Mouse (Mus musculus): ENCODE results near the gene Pnkd. TPM values are rescaled to one million over a fixed set of nuclear protein-coding genes. Genes with fewer than 3 reads are reported as not detected.
"Not testable (repeated sequence)": the region's sequence is repeated elsewhere in the genome, so short reads cannot be mapped to it uniquely, and the experiment has no call there.

Gene Pnkd
- polyA plus RNA-seq, 1 experiment from 2014 or later = 225 TPM

DNA sequence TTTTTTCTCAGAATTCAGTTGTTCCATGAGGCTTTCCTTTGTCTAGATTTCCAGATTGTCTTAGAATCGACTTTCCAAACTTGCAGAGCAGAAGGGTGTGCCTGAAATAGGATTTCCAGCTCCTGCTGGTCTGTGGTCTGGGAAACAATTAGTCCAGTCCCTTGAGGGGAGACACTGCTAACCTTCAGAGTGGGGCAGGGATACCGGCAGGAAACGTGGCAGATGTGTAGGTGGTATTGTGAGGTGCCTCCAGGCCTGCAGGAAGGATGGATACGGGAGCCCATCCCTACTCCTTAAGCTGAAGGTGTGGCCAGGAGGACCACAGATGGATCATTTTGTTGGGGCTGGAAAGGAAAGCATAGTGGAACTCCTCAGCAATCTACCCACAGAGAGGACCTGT is 50.3 kb downstream of the Pnkd start:
- Histone ChIP-seq H3K4me1 (ENCODE audit: control insufficient read depth, insufficient read depth, low read length) (peaks cover 29% of the 10 kb centered on the region), H3K27ac (ENCODE audit: low read depth, low read length) (no peak overlapping the region), H3K4me3 (ENCODE audit: low read depth, low read length) (no peak overlapping the region), H3K9me3 (replicated peaks; ENCODE audit: control insufficient read depth, low read length) (no peaks in the 10 kb centered on the region), H3K36me3 (ENCODE audit: control insufficient read depth, insufficient read depth, low read length) (no peaks in the 10 kb centered on the region), H3K27me3 (ENCODE audit: control insufficient read depth, insufficient read depth, low read length) (no peaks in the 10 kb centered on the region), H3K4me2 (no peak overlapping the region), H3K9ac (ENCODE audit: low read depth, low read length) (no peak overlapping the region)
- no peak for ATAC-seq (replicated peaks; ENCODE audit: insufficient number of reproducible peaks, low FRiP score, low TSS enrichment)
- WGBS (ENCODE audit: insufficient replicate concordance) = 58% methylated on average over 4 of the region's 4 CpGs

DNA sequence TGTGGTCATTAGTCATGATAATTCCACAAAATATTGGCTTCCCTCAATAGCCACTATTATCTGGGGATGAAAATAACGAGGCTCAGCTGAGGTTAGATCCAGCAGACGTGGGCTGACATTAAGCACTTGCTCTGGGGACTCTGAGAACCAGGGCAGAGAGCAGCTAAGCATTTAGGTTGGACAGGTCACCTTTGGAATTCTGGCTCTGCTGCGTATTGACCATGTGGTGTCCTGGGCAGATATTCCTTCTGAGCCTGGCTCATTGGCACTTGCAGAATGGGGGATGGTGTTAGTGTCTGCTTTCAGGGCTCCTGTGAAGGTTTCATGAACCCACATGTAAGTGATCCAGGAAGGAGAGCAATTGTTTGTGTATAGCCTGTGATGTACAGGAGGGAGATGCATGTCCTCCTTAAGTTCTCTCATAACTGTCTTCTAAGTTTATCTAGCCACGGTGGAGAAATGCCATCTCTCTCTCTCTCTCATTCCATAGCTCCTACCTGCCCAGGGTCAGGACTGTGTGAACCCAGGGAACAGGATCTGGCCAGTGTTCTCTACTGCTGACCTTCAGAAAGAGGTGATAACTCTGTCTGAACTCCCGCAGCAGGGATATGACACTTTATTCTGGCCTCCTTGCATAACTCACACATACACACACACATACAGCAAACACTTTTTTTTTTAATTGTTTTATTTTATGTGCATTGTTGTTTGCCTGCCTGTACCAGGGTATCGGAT is 50.9 kb downstream of the Pnkd start:
- Histone ChIP-seq H3K9me3 (replicated peaks; ENCODE audit: control insufficient read depth, low read length) (no peaks in the 10 kb centered on the region), H3K4me2 (no peak overlapping the region), H3K4me3 (ENCODE audit: low read depth, low read length) (no peak overlapping the region), H3K27ac (ENCODE audit: low read depth, low read length) (no peak overlapping the region), H3K4me1 (ENCODE audit: control insufficient read depth, insufficient read depth, low read length) (peaks cover 27% of the 10 kb centered on the region), H3K27me3 (ENCODE audit: control insufficient read depth, insufficient read depth, low read length) (no peaks in the 10 kb centered on the region), H3K36me3 (ENCODE audit: control insufficient read depth, insufficient read depth, low read length) (no peaks in the 10 kb centered on the region), H3K9ac (ENCODE audit: low read depth, low read length) (no peak overlapping the region)
- ATAC-seq (replicated peaks; ENCODE audit: insufficient number of reproducible peaks, low FRiP score, low TSS enrichment) = no peak
- 68% methylated on average over 6 of the region's 6 CpGs for WGBS (ENCODE audit: insufficient replicate concordance)

DNA sequence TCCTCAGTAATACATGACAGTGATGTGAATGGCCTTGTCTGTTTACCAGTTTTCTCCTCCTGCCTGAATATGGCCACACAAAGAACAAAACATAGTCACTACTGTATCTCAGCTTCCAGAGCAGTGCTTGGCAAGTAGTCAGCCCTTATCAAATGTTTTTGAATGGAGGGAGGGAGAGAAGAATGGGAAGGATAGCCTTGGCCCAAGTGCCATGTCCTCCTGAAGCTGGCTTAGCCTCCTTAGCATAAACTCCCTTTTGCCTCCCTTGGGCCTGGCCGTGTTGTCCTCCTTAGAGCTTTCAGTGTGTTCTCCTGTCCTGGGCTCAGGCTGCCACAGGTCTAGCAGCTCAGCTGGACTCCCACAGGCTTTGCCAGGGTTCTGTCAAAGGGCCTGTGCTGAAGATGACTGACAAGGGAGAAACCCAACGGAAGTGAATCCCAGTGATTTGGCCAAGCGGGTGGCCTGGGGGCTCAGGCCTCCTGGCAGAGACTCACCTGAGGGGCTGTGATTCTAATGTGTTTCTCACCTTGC is 52.6 kb downstream of the Pnkd start:
- H3K4me1 ChIP-seq (ENCODE audit: control insufficient read depth, insufficient read depth, low read length) = peaks cover 15% of the 10 kb centered on the region
- 64% methylated on average over 3 of the region's 3 CpGs for WGBS (ENCODE audit: insufficient replicate concordance)
- no peaks in the 10 kb centered on the region for H3K9me3 ChIP-seq (replicated peaks; ENCODE audit: control insufficient read depth, low read length)
- H3K36me3 ChIP-seq (ENCODE audit: control insufficient read depth, insufficient read depth, low read length) = no peaks in the 10 kb centered on the region
- H3K27ac ChIP-seq (ENCODE audit: low read depth, low read length) = no peak overlapping the region
- no peak for ATAC-seq (replicated peaks; ENCODE audit: insufficient number of reproducible peaks, low FRiP score, low TSS enrichment)
- no peak overlapping the region for H3K4me2 ChIP-seq
- H3K27me3 ChIP-seq (ENCODE audit: control insufficient read depth, insufficient read depth, low read length) = no peaks in the 10 kb centered on the region
- no peak overlapping the region for H3K9ac ChIP-seq (ENCODE audit: low read depth, low read length)
- no peak overlapping the region for H3K4me3 ChIP-seq (ENCODE audit: low read depth, low read length)

DNA sequence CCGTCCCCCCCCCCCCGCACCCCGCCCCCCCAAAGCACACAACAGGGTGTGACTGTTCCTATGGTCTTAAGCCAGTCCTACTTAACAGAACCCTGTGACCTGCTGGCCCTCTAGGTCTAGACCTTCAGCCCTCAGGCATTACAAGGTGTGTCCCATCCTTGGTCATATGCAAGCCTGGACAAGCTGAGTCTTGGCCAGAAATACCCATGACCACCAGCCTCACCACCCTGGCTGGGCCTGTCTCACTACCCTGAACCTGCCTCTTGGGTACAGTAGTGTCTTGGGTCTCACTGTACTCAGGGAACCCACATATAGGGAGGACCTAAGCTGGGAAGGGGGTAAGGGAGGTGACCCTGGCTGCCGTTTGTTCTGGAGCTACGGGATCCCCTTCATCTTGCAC is 53.3 kb downstream of the Pnkd start:
- Histone ChIP-seq H3K27me3 (ENCODE audit: control insufficient read depth, insufficient read depth, low read length) (no peaks in the 10 kb centered on the region), H3K9me3 (replicated peaks; ENCODE audit: control insufficient read depth, low read length) (no peaks in the 10 kb centered on the region), H3K9ac (ENCODE audit: low read depth, low read length) (no peak overlapping the region), H3K36me3 (ENCODE audit: control insufficient read depth, insufficient read depth, low read length) (no peaks in the 10 kb centered on the region), H3K27ac (ENCODE audit: low read depth, low read length) (no peak overlapping the region), H3K4me1 (ENCODE audit: control insufficient read depth, insufficient read depth, low read length) (peaks cover 13% of the 10 kb centered on the region), H3K4me3 (ENCODE audit: low read depth, low read length) (no peak overlapping the region), H3K4me2 (no peak overlapping the region)
- ATAC-seq (replicated peaks; ENCODE audit: insufficient number of reproducible peaks, low FRiP score, low TSS enrichment) = no peak
- 83% methylated on average over 5 of the region's 5 CpGs for WGBS (ENCODE audit: insufficient replicate concordance)

DNA sequence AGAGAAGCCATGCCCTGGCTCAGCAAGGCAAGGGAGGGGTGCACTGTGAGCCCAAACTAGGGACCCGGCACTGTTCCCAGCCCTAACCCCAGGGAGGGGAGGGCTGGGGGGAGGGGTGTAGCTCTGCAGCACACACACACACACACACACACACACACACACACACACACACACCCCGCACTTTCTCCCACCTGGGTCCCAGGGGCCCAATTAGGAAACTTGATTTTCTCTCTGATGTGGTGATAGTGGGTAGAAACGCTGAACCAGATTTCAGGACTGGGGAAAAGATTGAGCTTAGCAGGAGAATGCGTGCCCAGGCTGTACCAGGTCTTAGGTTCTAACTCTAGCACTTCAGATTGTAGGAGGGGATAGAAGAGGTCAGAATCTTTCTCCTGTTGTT is 53.9 kb downstream of the Pnkd start:
- WGBS (ENCODE audit: insufficient replicate concordance) = 81% methylated on average over 4 of the region's 4 CpGs
- H3K27ac ChIP-seq (ENCODE audit: low read depth, low read length) = no peak overlapping the region
- no peaks in the 10 kb centered on the region for H3K36me3 ChIP-seq (ENCODE audit: control insufficient read depth, insufficient read depth, low read length)
- H3K9ac ChIP-seq (ENCODE audit: low read depth, low read length) = no peak overlapping the region
- no peaks in the 10 kb centered on the region for H3K9me3 ChIP-seq (replicated peaks; ENCODE audit: control insufficient read depth, low read length)
- H3K4me3 ChIP-seq (ENCODE audit: low read depth, low read length) = no peak overlapping the region
- ATAC-seq (replicated peaks; ENCODE audit: insufficient number of reproducible peaks, low FRiP score, low TSS enrichment) = no peak
- peaks cover 7% of the 10 kb centered on the region for H3K4me1 ChIP-seq (ENCODE audit: control insufficient read depth, insufficient read depth, low read length)
- no peaks in the 10 kb centered on the region for H3K27me3 ChIP-seq (ENCODE audit: control insufficient read depth, insufficient read depth, low read length)
- no peak overlapping the region for H3K4me2 ChIP-seq

DNA sequence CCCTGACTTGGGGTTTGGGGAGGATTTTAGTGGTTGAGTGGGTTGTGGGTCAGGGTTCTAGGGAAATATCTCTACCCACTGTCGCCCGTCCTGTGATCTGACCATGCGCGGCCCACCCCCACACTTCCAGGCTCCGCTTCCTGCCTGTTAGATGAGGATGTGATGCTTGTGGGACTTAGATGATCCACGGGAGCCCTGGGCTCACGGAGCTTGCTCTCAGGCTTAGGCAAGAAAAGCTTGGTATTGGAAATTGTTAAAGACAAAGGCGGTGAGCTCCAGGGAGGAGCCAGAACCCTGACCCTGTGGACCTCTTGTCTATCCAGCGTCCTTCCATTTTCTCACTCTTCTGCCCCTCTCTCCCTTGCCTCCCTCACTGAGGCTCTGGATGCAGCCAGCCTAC is 55.2 kb downstream of the Pnkd start:
- H3K4me1 ChIP-seq (ENCODE audit: control insufficient read depth, insufficient read depth, low read length) = peaks cover 7% of the 10 kb centered on the region
- no peak for ATAC-seq (replicated peaks; ENCODE audit: insufficient number of reproducible peaks, low FRiP score, low TSS enrichment)
- WGBS (ENCODE audit: insufficient replicate concordance) = 75% methylated on average over 9 of the region's 9 CpGs

DNA sequence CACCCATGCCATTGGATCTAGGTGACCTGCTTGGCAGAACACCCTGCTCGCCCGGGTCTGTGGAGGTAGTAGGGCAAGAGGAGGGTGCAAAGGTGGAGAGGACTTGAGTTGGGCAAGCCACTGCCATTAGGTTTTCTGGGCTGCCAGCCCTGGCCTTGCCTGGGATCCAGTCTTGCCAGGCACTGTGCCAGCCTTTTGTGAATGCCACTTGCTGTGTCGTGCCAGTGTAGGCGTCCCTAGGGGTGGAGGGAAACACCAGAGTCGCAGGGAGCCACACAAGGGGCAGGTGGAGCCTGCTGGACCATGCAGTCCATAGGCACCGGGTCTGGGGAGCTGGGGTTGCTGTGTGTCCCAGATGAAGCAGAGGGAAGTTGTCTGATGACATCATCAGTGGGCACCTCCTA is 55.6 kb downstream of the Pnkd start:
- H3K36me3 ChIP-seq (ENCODE audit: control insufficient read depth, insufficient read depth, low read length) = no peaks in the 10 kb centered on the region
- no peak overlapping the region for H3K4me3 ChIP-seq (ENCODE audit: low read depth, low read length)
- no peak overlapping the region for H3K27ac ChIP-seq (ENCODE audit: low read depth, low read length)
- H3K27me3 ChIP-seq (ENCODE audit: control insufficient read depth, insufficient read depth, low read length) = no peaks in the 10 kb centered on the region
- H3K9me3 ChIP-seq (replicated peaks; ENCODE audit: control insufficient read depth, low read length) = no peaks in the 10 kb centered on the region
- H3K9ac ChIP-seq (ENCODE audit: low read depth, low read length) = no peak overlapping the region
- no peak for ATAC-seq (replicated peaks; ENCODE audit: insufficient number of reproducible peaks, low FRiP score, low TSS enrichment)
- H3K4me1 ChIP-seq (ENCODE audit: control insufficient read depth, insufficient read depth, low read length) = peaks cover 6% of the 10 kb centered on the region
- no peak overlapping the region for H3K4me2 ChIP-seq
- 94% methylated on average over 6 of the region's 6 CpGs for WGBS (ENCODE audit: insufficient replicate concordance)

More for the DNA sequence above, 55.2 kb downstream of the Pnkd start:
- no peak overlapping the region for H3K9ac ChIP-seq (ENCODE audit: low read depth, low read length)
- no peaks in the 10 kb centered on the region for H3K9me3 ChIP-seq (replicated peaks; ENCODE audit: control insufficient read depth, low read length)
- H3K4me2 ChIP-seq = no peak overlapping the region
- no peak overlapping the region for H3K27ac ChIP-seq (ENCODE audit: low read depth, low read length)
- no peaks in the 10 kb centered on the region for H3K27me3 ChIP-seq (ENCODE audit: control insufficient read depth, insufficient read depth, low read length)
- no peak overlapping the region for H3K4me3 ChIP-seq (ENCODE audit: low read depth, low read length)
- H3K36me3 ChIP-seq (ENCODE audit: control insufficient read depth, insufficient read depth, low read length) = no peaks in the 10 kb centered on the region

DNA sequence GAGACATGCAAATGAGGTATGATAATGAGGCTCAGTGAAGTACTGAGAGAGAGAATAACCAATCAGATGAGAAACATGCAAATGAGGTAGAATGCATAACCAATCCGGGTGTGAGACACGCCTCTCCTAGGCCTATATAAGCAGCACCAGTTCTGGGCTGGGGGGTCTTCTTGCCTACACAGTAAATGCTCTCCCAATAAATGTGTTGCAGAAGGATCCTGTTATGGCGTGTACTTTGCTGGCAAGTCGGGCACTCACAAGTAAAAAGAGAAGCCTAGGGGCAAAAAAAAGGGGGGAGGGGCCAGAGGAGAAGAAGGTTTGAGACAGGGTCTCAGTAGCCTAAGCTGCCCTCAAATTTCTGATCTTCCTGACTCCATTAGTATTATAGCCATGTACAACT is 56.3 kb downstream of the Pnkd start:
- not testable (repeated sequence) for H3K4me1 ChIP-seq (ENCODE audit: control insufficient read depth, insufficient read depth, low read length); H3K27me3 ChIP-seq (ENCODE audit: control insufficient read depth, insufficient read depth, low read length); H3K9me3 ChIP-seq (replicated peaks; ENCODE audit: control insufficient read depth, low read length); H3K9ac ChIP-seq (ENCODE audit: low read depth, low read length); ATAC-seq (replicated peaks; ENCODE audit: insufficient number of reproducible peaks, low FRiP score, low TSS enrichment); H3K36me3 ChIP-seq (ENCODE audit: control insufficient read depth, insufficient read depth, low read length); H3K27ac ChIP-seq (ENCODE audit: low read depth, low read length); H3K4me2 ChIP-seq; H3K4me3 ChIP-seq (ENCODE audit: low read depth, low read length)
- 89% methylated on average over 4 of the region's 4 CpGs for WGBS (ENCODE audit: insufficient replicate concordance)

DNA sequence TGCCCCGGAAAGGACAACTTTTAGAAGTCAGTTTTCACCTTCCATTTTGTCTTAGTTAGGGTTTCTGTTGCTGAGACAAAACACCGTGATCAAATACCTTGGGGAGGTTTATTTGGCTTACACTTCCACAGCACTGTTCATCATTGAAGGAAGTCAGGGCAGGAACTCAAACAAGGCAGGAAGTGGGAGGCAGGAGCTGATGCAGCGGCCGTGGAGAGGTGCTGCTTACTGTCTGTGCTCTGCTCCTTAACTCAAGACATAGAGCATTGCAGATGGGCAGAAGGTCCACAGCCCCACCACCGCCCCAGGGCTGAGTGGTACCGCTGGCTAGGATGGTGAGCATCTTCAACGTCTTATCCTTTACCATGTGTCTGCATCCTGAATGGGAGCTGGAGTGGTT is 57.2 kb downstream of the Pnkd start:
- 83% methylated on average over 7 of the region's 7 CpGs for WGBS (ENCODE audit: insufficient replicate concordance)
- Histone ChIP-seq H3K36me3 (ENCODE audit: control insufficient read depth, insufficient read depth, low read length) (no peaks in the 10 kb centered on the region), H3K4me3 (ENCODE audit: low read depth, low read length) (no peak overlapping the region), H3K27ac (ENCODE audit: low read depth, low read length) (no peak overlapping the region), H3K9me3 (replicated peaks; ENCODE audit: control insufficient read depth, low read length) (no peaks in the 10 kb centered on the region), H3K27me3 (ENCODE audit: control insufficient read depth, insufficient read depth, low read length) (no peaks in the 10 kb centered on the region), H3K4me1 (ENCODE audit: control insufficient read depth, insufficient read depth, low read length) (peaks cover 2% of the 10 kb centered on the region; the same call in 1 of the 2 replicates), H3K4me2 (no peak overlapping the region), H3K9ac (ENCODE audit: low read depth, low read length) (no peak overlapping the region)
- no peak for ATAC-seq (replicated peaks; ENCODE audit: insufficient number of reproducible peaks, low FRiP score, low TSS enrichment)
